Mouse (Mus musculus) thymus, adult 2 months (tissue): ENCODE data around the gene Gabpb2.

Experiments used
- CTCF ChIP-seq: fragments of 200-500 bp; IDR thresholded peaks from 2 replicates; pipeline ENCODE4 v1.5.1; 2012; ENCODE audit warnings: mild to moderate bottlenecking, control low read depth, low read length, moderate library complexity, borderline replicate concordance; ENCODE audit not compliant: control insufficient read depth, poor library complexity, insufficient read depth; ENCODE audit errors: extremely low read depth
- POLR2A ChIP-seq: fragments of 200-500 bp; IDR thresholded peaks from 2 replicates; pipeline ENCODE4 v1.6.1; 2012; ENCODE audit warnings: mild to moderate bottlenecking, low read length, control low read depth, moderate library complexity; ENCODE audit not compliant: control insufficient read depth, poor library complexity, insufficient read depth; ENCODE audit errors: extremely low read depth

DNA sequence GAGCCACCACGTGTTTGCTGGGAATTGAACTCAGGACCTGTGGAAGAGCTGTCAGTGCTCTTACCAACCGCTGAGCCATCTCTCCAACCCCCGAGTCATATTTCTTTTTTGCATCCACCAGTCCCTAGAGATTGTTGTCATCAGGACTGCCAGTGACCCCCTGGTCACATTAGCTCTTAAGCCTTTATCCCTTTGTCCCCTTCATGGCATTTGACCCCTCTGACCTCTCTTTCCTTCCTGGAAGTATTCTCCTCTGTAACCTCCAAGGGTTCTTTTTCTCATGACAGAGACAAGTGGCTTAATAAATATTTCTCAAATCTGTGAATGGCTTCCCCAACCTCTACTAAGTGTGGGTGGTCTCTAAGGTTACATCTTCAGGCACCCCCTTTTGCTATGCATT is 69.8 kb downstream of the Gabpb2 start:
- TF ChIP-seq POLR2A (no peak), CTCF (no peak)
